Mouse (Mus musculus) skeletal muscle tissue, postnatal 0 days (tissue): ENCODE results near the gene Try5. TPM values are rescaled to one million over a fixed set of nuclear protein-coding genes. Genes with fewer than 3 reads are reported as not detected.

Experiments
- polyA plus RNA-seq: library from polyadenylated mRNA; unstranded; fragments of >200 nt; fragmentation: Nextera tagmentation; extraction: Ambion mirVana; gene quantifications from 2 replicates; pipeline ENCODE4 v1.2.1, GENCODE M21; 2015

Gene Try5
- polyA plus RNA-seq = not detected in 2 replicates

DNA sequence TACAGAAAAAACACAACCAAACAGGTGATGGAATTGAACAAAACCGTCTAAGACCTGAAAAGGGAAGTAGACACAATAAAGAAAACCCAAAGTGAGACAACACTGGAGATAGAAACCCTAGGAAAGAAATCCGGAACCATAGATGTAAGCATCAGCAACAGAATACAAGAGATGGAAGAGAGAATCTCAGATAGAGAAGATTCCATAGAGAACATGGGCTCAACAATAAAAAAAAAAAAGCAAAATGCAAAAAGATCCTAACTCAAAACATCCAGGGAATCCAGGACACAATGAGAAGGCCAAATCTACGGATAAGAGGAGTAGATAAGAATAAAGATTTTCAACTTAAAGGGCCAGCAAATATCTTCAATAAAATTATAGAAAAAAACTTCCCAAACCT is at the start of gene Try5:
Gene Try5, minus strand, starts transcription at position 101 of the 400 bp plus-strand sequence.

GRCm38 (mm10) chr6:41353932-41354331 is 37.3 kb upstream of the Try5 start, which contains the start of gene Try10:
Try10 (plus strand) TSS chr6:41354105.

GRCm38 (mm10) chr6:41301969-41302368 is 14.7 kb downstream of the Try5 start, which contains the start of gene Try4:
Try4 (plus strand) TSS chr6:41302269.

Other genes with a start within 250 kb of the Try5 start
- not detected in 2 replicates for gene Try4, start 14.6 kb downstream of the Try5 start, polyA plus RNA-seq
- gene Try10, start 37.3 kb upstream of the Try5 start, polyA plus RNA-seq = not detected in 2 replicates
- not detected in 2 replicates for gene Prss3, start 60.8 kb upstream of the Try5 start, polyA plus RNA-seq
- not detected in 2 replicates for gene Gm5771, start 75.5 kb upstream of the Try5 start, polyA plus RNA-seq
- not detected in 2 replicates for gene Gm10334, start 129.3 kb upstream of the Try5 start, polyA plus RNA-seq
- gene Prss1, start 142.1 kb upstream of the Try5 start, polyA plus RNA-seq = not detected in 2 replicates
- gene Prss2, start 204.9 kb upstream of the Try5 start, polyA plus RNA-seq = not detected in 2 replicates